Mouse (Mus musculus): ENCODE results near the gene Sf3a2. TPM values are rescaled to one million over a fixed set of nuclear protein-coding genes. Genes with fewer than 3 reads are reported as not detected.
"Not testable (repeated sequence)": the region's sequence is repeated elsewhere in the genome, so short reads cannot be mapped to it uniquely, and the experiment has no call there.

The Sf3a2 gene
- polyA plus RNA-seq, 1 experiment from 2014 or later = 102 TPM

DNA sequence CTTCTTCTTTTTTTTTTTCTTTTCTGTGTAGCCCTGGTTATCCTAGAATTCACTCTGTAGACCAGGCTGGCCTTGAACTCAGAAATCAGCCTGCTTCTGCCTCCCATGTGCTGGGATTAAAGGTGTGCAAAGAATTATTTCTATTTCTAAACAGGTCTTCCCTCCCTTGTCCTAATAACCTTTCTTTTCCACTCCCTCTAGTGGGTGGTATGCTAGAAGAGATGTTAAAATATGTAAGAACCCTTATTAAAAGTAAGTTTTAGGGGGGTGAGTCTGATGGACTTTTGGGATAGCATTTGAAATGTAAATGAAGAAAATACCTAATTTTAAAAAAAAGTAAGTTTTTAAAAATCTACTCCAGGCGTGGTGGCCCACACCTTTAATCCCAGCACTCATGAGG, 25.3 kb downstream of the Sf3a2 start:
- no peak overlapping the region for H3K4me3 ChIP-seq (ENCODE audit: low read length)
- WGBS = 93% methylated on average over 1 of the region's 1 CpGs
- H3K4me1 ChIP-seq (ENCODE audit: control insufficient read depth, insufficient read depth, low read length) = peaks cover 5% of the 10 kb centered on the region; the same call in 1 of the 2 replicates
- H3K36me3 ChIP-seq (ENCODE audit: control insufficient read depth, insufficient read depth, low read length) = peaks cover under 1% of the 10 kb centered on the region; the same call in 1 of the 2 replicates
- ATAC-seq (ENCODE audit: low FRiP score, low TSS enrichment) = no peak
- no peak overlapping the region for H3K4me2 ChIP-seq (replicated peaks; ENCODE audit: low read depth, low read length)
- H3K9me3 ChIP-seq (ENCODE audit: control insufficient read depth, low read length) = no peaks in the 10 kb centered on the region
- no peak overlapping the region for H3K9ac ChIP-seq (ENCODE audit: low read depth, low read length)
- H3K27me3 ChIP-seq (ENCODE audit: control insufficient read depth, insufficient read depth, low read length) = no peaks in the 10 kb centered on the region
- no peak overlapping the region for H3K27ac ChIP-seq (ENCODE audit: low read depth, low read length)

DNA sequence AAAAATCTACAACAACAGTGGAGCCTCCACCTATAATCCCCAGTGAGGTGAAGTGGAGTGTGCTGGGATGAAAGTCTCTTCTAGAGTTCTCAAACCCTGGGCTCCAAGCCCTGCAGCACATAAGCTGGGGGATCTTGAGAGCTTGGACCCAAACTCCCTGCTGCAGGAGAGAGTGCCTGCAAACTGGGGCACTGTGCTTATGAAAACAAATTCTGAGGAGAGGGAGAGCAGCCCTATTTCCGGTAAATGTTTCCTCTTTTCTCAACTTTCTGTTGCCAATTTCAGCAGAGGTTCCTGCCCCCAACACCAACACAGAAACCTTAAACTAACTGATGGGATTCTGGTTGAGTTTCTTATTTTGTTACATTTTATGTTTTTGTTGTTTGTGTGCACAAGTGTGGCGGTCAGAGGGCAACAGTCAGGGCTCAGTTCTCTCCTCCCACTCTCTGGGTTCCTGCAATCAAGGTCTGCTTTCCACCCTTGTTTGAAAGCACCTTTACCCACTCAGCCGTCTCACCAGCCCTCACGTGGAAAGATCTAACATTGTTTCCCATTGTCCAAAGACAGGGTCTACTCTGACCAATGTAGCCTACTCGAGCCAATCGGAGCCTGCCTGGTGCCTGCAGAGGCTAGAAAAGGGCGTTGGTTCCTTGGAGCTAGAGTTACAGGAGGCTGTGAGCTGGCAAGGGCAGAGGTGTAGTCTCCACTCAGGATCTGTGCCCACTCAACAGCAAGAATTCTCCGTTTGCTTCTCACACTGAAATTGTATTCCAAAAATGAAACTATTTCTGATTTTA, 26.0 kb downstream of the Sf3a2 start:
- Histone ChIP-seq H3K4me2 (replicated peaks; ENCODE audit: low read depth, low read length) (no peak overlapping the region), H3K4me3 (ENCODE audit: low read length) (no peak overlapping the region), H3K27ac (ENCODE audit: low read depth, low read length) (no peak overlapping the region), H3K27me3 (ENCODE audit: control insufficient read depth, insufficient read depth, low read length) (no peaks in the 10 kb centered on the region), H3K4me1 (ENCODE audit: control insufficient read depth, insufficient read depth, low read length) (peaks cover 5% of the 10 kb centered on the region; the same call in 1 of the 2 replicates), H3K9me3 (ENCODE audit: control insufficient read depth, low read length) (no peaks in the 10 kb centered on the region), H3K9ac (ENCODE audit: low read depth, low read length) (no peak overlapping the region), H3K36me3 (ENCODE audit: control insufficient read depth, insufficient read depth, low read length) (peaks cover 5% of the 10 kb centered on the region; the same call in 1 of the 2 replicates)
- ATAC-seq (ENCODE audit: low FRiP score, low TSS enrichment) = no peak
- 45% methylated on average over 8 of the region's 8 CpGs for WGBS

- H3K9me3 ChIP-seq (ENCODE audit: control insufficient read depth, low read length) = no peaks in the 10 kb centered on the region
- peaks cover 8% of the 10 kb centered on the region; the same call in 1 of the 2 replicates for H3K4me1 ChIP-seq (ENCODE audit: control insufficient read depth, insufficient read depth, low read length)
- H3K4me2 ChIP-seq (replicated peaks; ENCODE audit: low read depth, low read length) = no peak overlapping the region
- no peak overlapping the region for H3K27ac ChIP-seq (ENCODE audit: low read depth, low read length)
- H3K36me3 ChIP-seq (ENCODE audit: control insufficient read depth, insufficient read depth, low read length) = peaks cover 13% of the 10 kb centered on the region
- no peak overlapping the region for H3K9ac ChIP-seq (ENCODE audit: low read depth, low read length)
- no peaks in the 10 kb centered on the region for H3K27me3 ChIP-seq (ENCODE audit: control insufficient read depth, insufficient read depth, low read length)
- 68% methylated on average over 2 of the region's 2 CpGs for WGBS
- ATAC-seq (ENCODE audit: low FRiP score, low TSS enrichment) = no peak
- H3K4me3 ChIP-seq (ENCODE audit: low read length) = no peak overlapping the region
Observed at GRCm38 (mm10) chr10:80824827-80825226, 26.8 kb downstream of the Sf3a2 start.

GRCm38 (mm10) chr10:80826151-80827062, 28.4 kb downstream of the Sf3a2 start, which contains the start of gene Oaz1:
Oaz1 (plus strand) TSS chr10:80826656.
- Histone ChIP-seq H3K27me3 (ENCODE audit: control insufficient read depth, insufficient read depth, low read length) (no peaks in the 10 kb centered on the region), H3K9ac (ENCODE audit: low read depth, low read length) (peak within 1 kb of the TSS; percentile 92), H3K4me3 (ENCODE audit: low read length) (peak within 1 kb of the TSS; percentile 71), H3K4me2 (replicated peaks; ENCODE audit: low read depth, low read length) (peak within 1 kb of the TSS; percentile 97), H3K9me3 (ENCODE audit: control insufficient read depth, low read length) (no peaks in the 10 kb centered on the region), H3K4me1 (ENCODE audit: control insufficient read depth, insufficient read depth, low read length) (peaks cover 18% of the 10 kb centered on the region), H3K36me3 (ENCODE audit: control insufficient read depth, insufficient read depth, low read length) (peaks cover 19% of the 10 kb centered on the region), H3K27ac (ENCODE audit: low read depth, low read length) (peak within 1 kb of the TSS; percentile 79)
- peak; percentile 96 for ATAC-seq (ENCODE audit: low FRiP score, low TSS enrichment)
- under 1% methylated on average over 74 of the region's 82 CpGs for WGBS

DNA sequence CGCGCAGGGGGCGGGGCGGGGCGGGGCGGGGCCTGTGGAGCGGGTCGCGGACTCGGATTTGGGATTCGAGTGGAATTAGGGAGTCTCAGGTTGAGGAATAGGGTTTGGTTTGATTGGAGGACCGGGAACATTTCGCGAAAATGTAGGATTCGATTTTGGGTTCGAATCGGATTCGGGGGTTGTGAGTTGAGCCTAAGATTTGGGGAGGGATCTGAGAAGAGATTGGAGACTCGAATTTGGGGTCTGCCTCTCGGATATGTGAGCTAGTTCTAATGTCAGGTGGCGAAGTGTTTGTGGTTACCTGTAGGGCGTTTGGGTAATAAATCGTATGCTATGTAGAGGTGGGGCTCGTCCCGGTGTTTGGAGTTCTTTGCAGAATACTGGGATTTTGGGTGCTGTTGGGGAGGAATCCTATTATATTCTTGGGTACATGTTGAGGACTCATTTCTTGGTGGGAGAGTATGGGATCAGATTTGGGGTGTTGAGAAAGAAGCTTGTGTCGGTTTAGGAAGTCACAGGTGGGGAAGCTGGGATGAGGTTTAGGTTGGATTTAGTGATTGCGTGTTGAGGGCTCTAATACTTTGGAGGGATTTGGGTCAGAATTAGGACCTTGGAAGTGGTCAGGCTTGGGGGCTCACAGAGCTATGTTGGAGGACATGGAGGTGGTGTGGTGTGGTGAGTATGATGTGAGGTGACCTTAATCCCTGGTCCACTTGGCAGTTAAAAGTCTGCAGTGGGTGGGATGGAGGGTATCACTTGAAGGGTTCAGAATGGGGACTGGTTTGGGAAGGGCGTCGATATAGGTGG, 29.3 kb downstream of the Sf3a2 start:
- Histone ChIP-seq H3K4me3 (ENCODE audit: low read length) (peak overlapping the region; percentile 71), H3K4me1 (ENCODE audit: control insufficient read depth, insufficient read depth, low read length) (peaks cover 18% of the 10 kb centered on the region), H3K9ac (ENCODE audit: low read depth, low read length) (peak overlapping the region; percentile 92), H3K36me3 (ENCODE audit: control insufficient read depth, insufficient read depth, low read length) (peaks cover 19% of the 10 kb centered on the region), H3K27me3 (ENCODE audit: control insufficient read depth, insufficient read depth, low read length) (no peaks in the 10 kb centered on the region), H3K27ac (ENCODE audit: low read depth, low read length) (peak overlapping the region; percentile 79; the same call in 1 of the 2 replicates), H3K4me2 (replicated peaks; ENCODE audit: low read depth, low read length) (peak overlapping the region; percentile 97), H3K9me3 (ENCODE audit: control insufficient read depth, low read length) (no peaks in the 10 kb centered on the region)
- WGBS = 5% methylated on average over 29 of the region's 29 CpGs
- no peak for ATAC-seq (ENCODE audit: low FRiP score, low TSS enrichment)

- Histone ChIP-seq H3K9me3 (ENCODE audit: control insufficient read depth, low read length) (no peaks in the 10 kb centered on the region), H3K4me2 (replicated peaks; ENCODE audit: low read depth, low read length) (peak overlapping the region; percentile 97), H3K36me3 (ENCODE audit: control insufficient read depth, insufficient read depth, low read length) (peaks cover 19% of the 10 kb centered on the region), H3K27me3 (ENCODE audit: control insufficient read depth, insufficient read depth, low read length) (no peaks in the 10 kb centered on the region), H3K4me1 (ENCODE audit: control insufficient read depth, insufficient read depth, low read length) (peaks cover 18% of the 10 kb centered on the region), H3K27ac (ENCODE audit: low read depth, low read length) (no peak overlapping the region), H3K4me3 (ENCODE audit: low read length) (peak overlapping the region; percentile 71), H3K9ac (ENCODE audit: low read depth, low read length) (peak overlapping the region; percentile 92)
- no peak for ATAC-seq (ENCODE audit: low FRiP score, low TSS enrichment)
- WGBS = 73% methylated on average over 10 of the region's 10 CpGs
Observed at GRCm38 (mm10) chr10:80827870-80828420, 29.9 kb downstream of the Sf3a2 start.

DNA sequence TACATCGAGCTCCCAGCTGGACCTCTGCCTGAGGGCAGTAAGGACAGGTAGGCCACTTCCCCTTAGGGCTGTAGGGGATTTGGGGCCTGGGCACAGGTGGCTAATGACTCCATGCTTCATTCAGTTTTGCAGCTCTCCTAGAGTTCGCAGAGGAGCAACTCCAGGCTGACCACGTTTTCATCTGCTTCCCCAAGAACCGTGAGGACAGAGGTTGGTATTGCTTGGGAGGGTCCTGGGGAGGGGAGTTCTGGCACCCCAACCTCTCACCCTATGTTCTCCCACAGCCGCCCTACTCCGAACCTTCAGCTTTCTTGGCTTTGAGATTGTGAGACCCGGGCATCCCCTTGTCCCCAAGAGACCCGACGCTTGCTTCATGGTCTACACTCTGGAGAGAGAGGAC, 30.6 kb downstream of the Sf3a2 start:
- H3K4me2 ChIP-seq (replicated peaks; ENCODE audit: low read depth, low read length) = peak overlapping the region; percentile 97
- 81% methylated on average over 7 of the region's 9 CpGs for WGBS

More for the DNA sequence above, 30.6 kb downstream of the Sf3a2 start:
- not testable (repeated sequence) for H3K4me3 ChIP-seq (ENCODE audit: low read length); ATAC-seq (ENCODE audit: low FRiP score, low TSS enrichment); H3K9me3 ChIP-seq (ENCODE audit: control insufficient read depth, low read length); H3K27ac ChIP-seq (ENCODE audit: low read depth, low read length); H3K27me3 ChIP-seq (ENCODE audit: control insufficient read depth, insufficient read depth, low read length); H3K9ac ChIP-seq (ENCODE audit: low read depth, low read length)
- Histone ChIP-seq H3K36me3 (ENCODE audit: control insufficient read depth, insufficient read depth, low read length) (peaks cover 19% of the 10 kb centered on the region), H3K4me1 (ENCODE audit: control insufficient read depth, insufficient read depth, low read length) (peaks cover 18% of the 10 kb centered on the region)
